Mouse (Mus musculus): ENCODE data around the gene Adcyap1r1.

The Adcyap1r1 gene

GRCm38 (mm10) chr6:55451771-55452371 lies at the start of gene Adcyap1r1:
Gene Adcyap1r1, plus strand, starts transcription at chr6:55451978.
- DNase-seq (ENCODE audit: extremely low spot score, low read depth, low spot score): no peak

GRCm38 (mm10) chr6:55402041-55402776 lies 49.6 kb upstream of the Adcyap1r1 start:
- no peak for DNase-seq (ENCODE audit: extremely low spot score, low read depth, low spot score)

GRCm38 (mm10) chr6:55403411-55404309 lies 48.1 kb upstream of the Adcyap1r1 start:
- no peak for DNase-seq (ENCODE audit: extremely low spot score, low read depth, low spot score)

- DNase-seq (ENCODE audit: extremely low spot score, low read depth, low spot score): no peak
Measured at GRCm38 (mm10) chr6:55404421-55404990, 47.3 kb upstream of the Adcyap1r1 start.

GRCm38 (mm10) chr6:55407345-55407744 lies 44.4 kb upstream of the Adcyap1r1 start:
- no peak for DNase-seq (ENCODE audit: extremely low spot score, low read depth, low spot score)

- DNase-seq (ENCODE audit: extremely low spot score, low read depth, low spot score): no peak
Measured at GRCm38 (mm10) chr6:55410119-55410775, 41.5 kb upstream of the Adcyap1r1 start.

- DNase-seq (ENCODE audit: extremely low spot score, low read depth, low spot score): no peak
Measured at GRCm38 (mm10) chr6:55410977-55411376, 40.8 kb upstream of the Adcyap1r1 start.

GRCm38 (mm10) chr6:55416202-55416601 lies 35.6 kb upstream of the Adcyap1r1 start:
- no peak for DNase-seq (ENCODE audit: extremely low spot score, low read depth, low spot score)

GRCm38 (mm10) chr6:55418746-55419410 lies 32.9 kb upstream of the Adcyap1r1 start:
- no peak for DNase-seq (ENCODE audit: extremely low spot score, low read depth, low spot score)

- DNase-seq (ENCODE audit: extremely low spot score, low read depth, low spot score): no peak
Measured at GRCm38 (mm10) chr6:55420411-55420810, 31.4 kb upstream of the Adcyap1r1 start.

GRCm38 (mm10) chr6:55420869-55421361 lies 30.9 kb upstream of the Adcyap1r1 start:
- DNase-seq (ENCODE audit: extremely low spot score, low read depth, low spot score): no peak

- no peak for DNase-seq (ENCODE audit: extremely low spot score, low read depth, low spot score)
Measured at GRCm38 (mm10) chr6:55432121-55432520, 19.7 kb upstream of the Adcyap1r1 start.

- DNase-seq (ENCODE audit: extremely low spot score, low read depth, low spot score): no peak
Measured at GRCm38 (mm10) chr6:55434360-55434759, 17.4 kb upstream of the Adcyap1r1 start.

- DNase-seq (ENCODE audit: extremely low spot score, low read depth, low spot score): no peak
Measured at GRCm38 (mm10) chr6:55435266-55436159, 16.3 kb upstream of the Adcyap1r1 start.

GRCm38 (mm10) chr6:55437919-55438318 lies 13.9 kb upstream of the Adcyap1r1 start:
- DNase-seq (ENCODE audit: extremely low spot score, low read depth, low spot score): no peak

GRCm38 (mm10) chr6:55438837-55439236 lies 12.9 kb upstream of the Adcyap1r1 start:
- DNase-seq (ENCODE audit: extremely low spot score, low read depth, low spot score): no peak

- DNase-seq (ENCODE audit: extremely low spot score, low read depth, low spot score): no peak
Measured at GRCm38 (mm10) chr6:55443927-55444688, 7.7 kb upstream of the Adcyap1r1 start.

GRCm38 (mm10) chr6:55444721-55445120 lies 7.1 kb upstream of the Adcyap1r1 start:
- no peak for DNase-seq (ENCODE audit: extremely low spot score, low read depth, low spot score)

Data from hindlimb bud, embryonic 11.5 days (tissue).